Mouse (Mus musculus) lung, embryonic 14.5 days (tissue): Measurements from ENCODE around the gene Snd1. TPM values are rescaled to one million over a fixed set of nuclear protein-coding genes. Genes with fewer than 3 reads are reported as not detected.
A peak's percentile ranks its signal among the peaks of the same experiment; 100 is the strongest.

Source experiments
- ATAC-seq: fragments of 200-750 bp; cut with Nextera tagmentation; 2 replicates; pipeline ENCODE4 v1.8.0; 2017; ENCODE audit warnings: mild to moderate bottlenecking, moderate TSS enrichment, moderate library complexity; ENCODE audit not compliant: insufficient read depth
- DNase-seq: peaks from one replicate; pipeline ENCODE4 v3.0.0-alpha.2; 2015
- H3K27ac ChIP-seq: fragments of 300-500 bp; sonication (generic); 2 replicates; pipeline ENCODE4 v1.5.1; 2014; ENCODE audit warnings: low read depth, mild to moderate bottlenecking, moderate library complexity
- H3K27me3 ChIP-seq: fragments of 300-500 bp; sonication (generic); 2 replicates; pipeline ENCODE4 v1.6.1; 2014; ENCODE audit warnings: low read length, control low read depth; ENCODE audit not compliant: insufficient read depth
- H3K36me3 ChIP-seq: fragments of 300-500 bp; sonication (generic); 2 replicates; pipeline ENCODE4 v1.6.1; 2014; ENCODE audit warnings: control low read depth; ENCODE audit not compliant: insufficient read depth
- H3K4me1 ChIP-seq: fragments of 300-500 bp; sonication (generic); 2 replicates; pipeline ENCODE4 v1.6.1; 2014; ENCODE audit warnings: antibody characterized with exemption, control low read depth; ENCODE audit not compliant: insufficient read depth
- H3K4me2 ChIP-seq: fragments of 300-500 bp; sonication (generic); 2 replicates; pipeline ENCODE4 v1.6.1; 2014; ENCODE audit warnings: mild to moderate bottlenecking
- H3K4me3 ChIP-seq: fragments of 300-500 bp; sonication (generic); 2 replicates; pipeline ENCODE4 v1.5.1; 2014; ENCODE audit warnings: low read depth, low read length
- H3K9ac ChIP-seq: fragments of 300-500 bp; sonication (generic); 2 replicates; pipeline ENCODE4 v1.6.1; 2014
- H3K9me3 ChIP-seq: fragments of 300-500 bp; sonication (generic); 2 replicates; pipeline ENCODE4 v1.6.1; 2016; ENCODE audit warnings: low read depth, low read length, control low read depth
- CTCF ChIP-seq: IDR thresholded peaks from 2 replicates; pipeline ENCODE4 v1.5.1; 2016; ENCODE audit warnings: antibody characterized with exemption, low read depth
- WGBS: fragments of 180-500 bp; shearing (Covaris S2); extraction: QIAGEN DNeasy Blood & Tissue Kit; methylation state at CpG from one replicate; pipeline ENCODE4 v1.1.7; 2014; 5-methylcytosine and 5-hydroxymethylcytosine counted together
- polyA plus RNA-seq: library from polyadenylated mRNA; unstranded; fragments of >200 nt; fragmentation: Nextera tagmentation; extraction: Ambion mirVana; gene quantifications from 2 replicates; pipeline ENCODE4 v1.2.1, GENCODE M21; 2014

The Snd1 gene
- polyA plus RNA-seq, 1 experiment from 2014 or later: 145 TPM

- Histone ChIP-seq H3K27me3 (no peaks in the 10 kb centered on the region), H3K36me3 (peaks cover 7% of the 10 kb centered on the region; the same call in 1 of the 2 replicates), H3K27ac (0 out of 2 replicates have a peak overlapping the region, but pooled peaks have one; percentile 22), H3K4me1 (peaks cover 11% of the 10 kb centered on the region), H3K9ac (no peak overlapping the region), H3K9me3 (no peaks in the 10 kb centered on the region), H3K4me3 (no peak overlapping the region), H3K4me2 (no peak overlapping the region)
- ATAC-seq (no peak), DNase-seq (no peak)
- TF ChIP-seq CTCF: no peak
- WGBS: 80% methylated on average over 5 of the region's 5 CpGs
Observed at GRCm38 (mm10) chr6:28621961-28622360, 147.0 kb downstream of the Snd1 start.

GRCm38 (mm10) chr6:28622522-28622921, 147.6 kb downstream of the Snd1 start:
- H3K27ac ChIP-seq: 0 out of 2 replicates have a peak overlapping the region, but pooled peaks have one; percentile 22
- H3K4me3 ChIP-seq: no peak overlapping the region
- WGBS: 38% methylated on average over 6 of the region's 6 CpGs
- H3K9me3 ChIP-seq: no peaks in the 10 kb centered on the region
- DNase-seq (peak; percentile 68), ATAC-seq (peak; percentile 45)
- H3K4me2 ChIP-seq: no peak overlapping the region
- no peak overlapping the region for H3K9ac ChIP-seq
- no peaks in the 10 kb centered on the region for H3K27me3 ChIP-seq
- H3K36me3 ChIP-seq: peaks cover 7% of the 10 kb centered on the region; the same call in 1 of the 2 replicates
- no peak for TF ChIP-seq CTCF
- H3K4me1 ChIP-seq: peaks cover 11% of the 10 kb centered on the region

GRCm38 (mm10) chr6:28622963-28623362, 148.0 kb downstream of the Snd1 start:
- ATAC-seq: no peak
- Histone ChIP-seq H3K4me2 (no peak overlapping the region), H3K9ac (no peak overlapping the region), H3K4me3 (no peak overlapping the region), H3K4me1 (peaks cover 11% of the 10 kb centered on the region), H3K36me3 (peaks cover 7% of the 10 kb centered on the region; the same call in 1 of the 2 replicates), H3K27ac (no peak overlapping the region), H3K9me3 (no peaks in the 10 kb centered on the region), H3K27me3 (no peaks in the 10 kb centered on the region)
- no peak for TF ChIP-seq CTCF
- WGBS: 76% methylated on average over 3 of the region's 3 CpGs
- no peak for DNase-seq

- Histone ChIP-seq H3K4me3 (no peak overlapping the region), H3K9ac (no peak overlapping the region), H3K27me3 (no peaks in the 10 kb centered on the region), H3K36me3 (peaks cover 7% of the 10 kb centered on the region; the same call in 1 of the 2 replicates), H3K9me3 (no peaks in the 10 kb centered on the region), H3K27ac (no peak overlapping the region), H3K4me1 (no peaks in the 10 kb centered on the region), H3K4me2 (no peak overlapping the region)
- WGBS: 57% methylated on average over 1 of the region's 1 CpGs
- DNase-seq: no peak
- ATAC-seq: 0 out of 2 replicates have a peak, but pooled peaks have one; percentile 28
- no peak for TF ChIP-seq CTCF
Observed at GRCm38 (mm10) chr6:28628408-28628807, 153.5 kb downstream of the Snd1 start.

DNA sequence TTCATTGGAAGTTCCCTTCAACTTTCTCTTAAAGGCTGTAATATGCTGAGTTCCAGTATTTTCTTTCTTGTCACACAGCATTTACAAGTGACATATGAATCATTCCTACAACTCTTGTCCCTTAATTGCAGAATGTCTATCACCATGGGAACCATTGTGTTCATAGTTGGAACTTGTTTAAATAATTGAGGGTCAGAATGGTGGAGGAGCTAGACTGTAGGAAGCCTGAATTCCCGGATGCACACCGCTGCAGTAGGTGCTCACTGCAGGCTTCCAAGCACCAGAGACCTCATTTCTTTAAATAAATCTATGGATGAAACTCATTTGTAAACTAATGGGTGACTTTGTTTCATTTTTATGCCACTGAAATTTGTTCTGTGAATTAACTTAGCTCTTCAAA, 154.9 kb downstream of the Snd1 start:
- peak; percentile 26 for DNase-seq
- 65% methylated on average over 2 of the region's 2 CpGs for WGBS
- Histone ChIP-seq H3K4me2 (no peak overlapping the region), H3K27me3 (no peaks in the 10 kb centered on the region), H3K4me3 (no peak overlapping the region), H3K9ac (no peak overlapping the region), H3K9me3 (no peaks in the 10 kb centered on the region), H3K4me1 (0 out of 2 replicates have a peak, but pooled peaks cover 3% of the 10 kb centered on the region), H3K36me3 (peaks cover 7% of the 10 kb centered on the region; the same call in 1 of the 2 replicates), H3K27ac (no peak overlapping the region)
- no peak for TF ChIP-seq CTCF
- ATAC-seq: no peak

DNA sequence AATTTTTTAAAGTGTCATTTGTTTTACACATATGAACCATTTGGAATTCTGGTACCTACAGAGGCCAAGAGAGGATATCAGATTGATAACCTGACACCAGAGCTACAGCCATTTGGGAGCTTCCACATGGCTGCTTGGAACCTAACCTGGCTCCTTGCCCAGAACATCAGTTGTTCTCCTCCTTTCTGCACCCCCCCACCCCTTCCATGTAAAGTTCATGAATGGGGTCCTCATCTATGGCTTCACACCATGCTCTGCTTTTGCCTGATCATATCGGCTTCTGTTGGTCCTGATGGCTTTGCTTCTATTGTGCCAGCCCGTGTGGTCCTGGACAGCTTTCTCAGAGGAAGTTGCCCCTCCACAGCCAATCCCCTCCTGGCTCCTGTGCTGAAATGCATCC, 156.0 kb downstream of the Snd1 start:
- no peak overlapping the region for H3K4me2 ChIP-seq
- H3K27ac ChIP-seq: no peak overlapping the region
- peaks cover 5% of the 10 kb centered on the region; the same call in 1 of the 2 replicates for H3K36me3 ChIP-seq
- no peak overlapping the region for H3K9ac ChIP-seq
- no peak for TF ChIP-seq CTCF
- H3K9me3 ChIP-seq: no peaks in the 10 kb centered on the region
- WGBS: 75% methylated on average over 2 of the region's 2 CpGs
- H3K4me1 ChIP-seq: 0 out of 2 replicates have a peak, but pooled peaks cover 3% of the 10 kb centered on the region
- H3K27me3 ChIP-seq: no peaks in the 10 kb centered on the region
- no peak for ATAC-seq
- no peak for DNase-seq
- no peak overlapping the region for H3K4me3 ChIP-seq

DNA sequence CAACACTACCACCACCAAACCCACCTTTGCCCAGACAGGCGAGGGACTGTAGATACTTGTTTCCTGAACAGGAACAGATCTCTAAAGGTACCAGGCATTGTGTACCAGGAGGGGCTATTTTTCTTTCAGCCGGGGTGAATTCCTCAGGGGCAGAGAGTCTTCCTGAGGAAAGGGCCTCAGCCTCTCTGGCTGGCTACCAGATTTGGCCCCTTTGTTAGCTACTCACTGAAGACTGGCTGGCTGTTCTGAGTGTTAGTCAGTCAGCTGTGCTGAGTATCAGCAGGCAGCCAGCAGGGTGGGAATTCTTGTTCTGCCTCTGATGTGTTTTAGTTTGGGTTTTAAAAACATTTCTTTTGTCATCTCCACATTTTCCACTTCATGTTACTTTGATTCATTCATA, 158.2 kb downstream of the Snd1 start:
- DNase-seq: peak; percentile 42
- Histone ChIP-seq H3K9ac (no peak overlapping the region), H3K36me3 (no peaks in the 10 kb centered on the region), H3K27ac (no peak overlapping the region), H3K27me3 (no peaks in the 10 kb centered on the region), H3K4me1 (0 out of 2 replicates have a peak, but pooled peaks cover 3% of the 10 kb centered on the region), H3K9me3 (no peaks in the 10 kb centered on the region), H3K4me2 (no peak overlapping the region), H3K4me3 (no peak overlapping the region)
- WGBS: 45% methylated on average over 2 of the region's 2 CpGs
- no peak for ATAC-seq
- no peak for TF ChIP-seq CTCF
